Mouse (Mus musculus): ENCODE data around the gene Gm9970.

The Gm9970 gene

GRCm38 (mm10) chr5:31202933-31203332 is 38.1 kb downstream of the Gm9970 start:
- ChIA-PET CTCF (interaction anchor here in 3 of 4 experiments (0.7 to 2.2 kb wide), 5 partner anchors 10 to 18 kb away, joined by 3 to 13 read pairs (median 5); partner anchors contain the start of genes Eif2b4 (in 1 of the 3), Ppm1g (in 1 of the 3) and Snx17 (in 1 of the 3)), POLR2A (interaction anchor here (0.7 to 17.9 kb wide), 35 partner anchors 4 to 316 kb away, joined by 3 to 263 read pairs (median 7); partner anchors contain the start of genes Gm29609 (in 4 of the 4), Gtf3c2 (in 4 of the 4), Eif2b4 (in 3 of the 4) and Snx17 (in 3 of the 4))

DNA sequence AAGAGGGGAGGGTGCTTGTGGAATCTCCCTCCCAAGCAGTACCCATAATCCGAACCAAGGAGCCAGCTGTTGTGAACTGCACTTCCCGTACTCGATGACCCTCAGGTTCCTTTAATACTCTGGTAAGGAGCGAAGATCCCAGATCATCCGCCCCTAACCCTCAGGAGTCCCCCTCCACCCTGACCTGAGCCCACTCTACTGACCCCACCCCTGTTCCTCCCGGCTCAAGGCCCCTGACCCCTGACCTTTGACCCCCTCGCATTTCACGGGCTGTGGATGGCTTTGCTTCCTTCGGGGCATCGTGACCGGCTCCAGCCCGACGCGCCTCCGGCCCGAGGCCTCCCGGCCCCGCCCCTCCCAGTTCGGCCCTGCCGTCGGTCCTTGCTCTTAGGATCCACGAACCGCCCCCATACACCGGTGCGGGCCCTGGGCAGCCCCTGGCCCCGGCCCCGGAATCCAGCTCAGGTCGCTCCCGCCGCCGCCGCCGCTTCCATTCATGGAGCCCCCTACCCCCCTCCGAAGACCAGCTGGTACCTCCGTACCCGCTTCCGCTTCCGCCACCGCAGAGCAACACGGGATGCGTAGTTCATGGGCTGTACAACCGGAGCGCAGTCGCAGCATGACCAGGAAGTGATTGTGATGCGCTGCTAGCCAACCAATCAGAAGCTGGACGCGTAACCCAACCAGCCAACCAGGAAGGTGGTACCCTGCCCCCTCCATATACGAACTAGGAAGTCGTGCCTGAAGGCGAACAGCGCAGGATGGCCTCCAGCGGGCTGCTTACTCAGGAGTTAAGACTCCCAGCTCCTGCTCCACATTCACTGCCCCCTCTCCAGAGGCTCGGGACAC is 39.1 kb downstream of the Gm9970 start, which contains the start of gene Zfp513:
Zfp513 (minus strand) TSS at position 562 of the 849 bp plus-strand sequence.
- POLR2A ChIA-PET = interaction anchor here (0.6 to 17.9 kb wide), 81 partner anchors 4 to 1257 kb away, joined by 3 to 263 read pairs (median 4); partner anchors contain the start of genes Eif2b4 (in 4 of the 4), Gm29609 (in 4 of the 4), Gtf3c2 (in 4 of the 4) and Snx17 (in 4 of the 4)
- CTCF ChIA-PET = interaction anchor here in 3 of 4 experiments (0.7 to 2.2 kb wide), 9 partner anchors 10 to 154 kb away, joined by 3 to 13 read pairs (median 3); partner anchors contain the start of genes Ppm1g (in 2 of the 3), Atraid (in 1 of the 3), Eif2b4 (in 1 of the 3) and Snx17 (in 1 of the 3)

DNA sequence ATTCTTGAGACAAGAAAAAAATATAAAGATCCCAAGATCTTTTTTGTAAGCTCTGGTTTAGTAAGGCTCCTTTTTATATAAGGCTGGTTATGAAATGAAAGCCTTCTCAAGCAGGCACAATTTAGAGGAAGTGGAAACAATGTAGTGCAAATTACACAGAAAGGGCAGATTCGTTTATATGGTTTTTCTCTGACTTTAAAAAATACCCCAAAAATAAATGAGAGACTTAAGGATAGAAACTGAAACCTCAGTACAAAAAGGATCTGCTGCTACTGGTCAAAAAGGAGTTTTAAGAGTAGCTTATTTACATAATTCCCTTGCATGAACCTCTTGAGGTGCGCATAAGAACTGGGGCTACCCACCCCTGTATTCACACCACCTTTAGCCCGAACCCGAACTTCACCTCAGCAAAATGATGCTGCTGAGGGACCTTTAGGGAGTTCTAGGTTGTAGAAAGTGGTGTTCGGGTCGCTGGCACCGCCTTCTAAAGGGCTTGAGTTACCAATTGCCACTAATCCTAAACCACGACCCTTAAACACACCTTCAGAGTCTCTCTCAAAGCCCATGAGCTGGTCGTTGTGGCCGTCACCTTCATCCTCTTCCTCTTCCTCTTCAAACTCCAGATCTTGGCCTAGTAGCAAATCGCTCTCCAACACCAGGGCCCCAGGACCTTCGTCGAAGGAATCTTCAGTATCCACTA is 39.8 kb downstream of the Gm9970 start:
- POLR2A ChIA-PET = interaction anchor here (0.6 to 17.9 kb wide), 44 partner anchors 4 to 326 kb away, joined by 3 to 263 read pairs (median 6); partner anchors contain the start of genes Gm29609 (in 4 of the 4), Gtf3c2 (in 4 of the 4), Eif2b4 (in 3 of the 4) and Snx17 (in 3 of the 4)
- CTCF ChIA-PET = interaction anchor here in 1 of 4 experiments (0.6 to 2.2 kb wide), 3 partner anchors 9 to 80 kb away, joined by 3 to 13 read pairs (median 8); partner anchors contain the start of genes Eif2b4 and Snx17

- ChIA-PET CTCF (interaction anchor here in 2 of 4 experiments (0.6 to 1.0 kb wide), 2 partner anchors 59 to 79 kb away, joined by 3 read pairs; no protein-coding TSS in a partner anchor), POLR2A (interaction anchor here (0.6 to 17.9 kb wide), 17 partner anchors 3 to 301 kb away, joined by 3 to 263 read pairs (median 14); partner anchors contain the start of genes Eif2b4 (in 2 of the 4), Gm29609 (in 2 of the 4), Gtf3c2 (in 2 of the 4) and Snx17 (in 2 of the 4))
These were observed 40.7 kb downstream of the Gm9970 start for GRCm38 (mm10) chr5:31200327-31200768.

DNA sequence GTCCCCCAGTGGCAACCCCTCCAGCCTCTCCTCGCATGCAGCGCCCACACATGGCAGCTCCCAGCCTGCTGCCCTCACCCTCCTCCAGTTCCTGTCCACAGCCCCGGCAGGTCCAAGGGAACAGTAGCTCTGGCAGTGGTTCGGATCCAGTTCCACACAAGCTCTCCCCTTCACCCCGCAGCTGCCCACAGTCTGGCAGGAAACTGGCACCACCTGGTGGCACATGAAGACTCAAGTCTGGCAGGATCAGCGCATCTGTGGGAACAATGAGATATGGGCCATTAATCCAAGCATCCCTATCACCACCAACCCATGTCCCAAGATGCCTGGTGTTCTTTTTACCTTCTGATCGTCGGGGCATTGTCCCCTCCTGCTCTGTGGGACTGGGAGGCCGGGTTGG is 41.1 kb downstream of the Gm9970 start:
- CTCF ChIA-PET = interaction anchor here in 1 of 4 experiments (1.0 kb wide), 1 partner anchor 59 kb away, joined by 3 read pairs; no protein-coding TSS in a partner anchor
- POLR2A ChIA-PET = interaction anchor here in 2 of 4 experiments (1.9 to 17.9 kb wide), 10 partner anchors 2 to 152 kb away, joined by 7 to 263 read pairs (median 72); partner anchors contain the start of genes Eif2b4 (in 2 of the 2), Gm29609 (in 2 of the 2), Gtf3c2 (in 2 of the 2) and Snx17 (in 2 of the 2)

DNA sequence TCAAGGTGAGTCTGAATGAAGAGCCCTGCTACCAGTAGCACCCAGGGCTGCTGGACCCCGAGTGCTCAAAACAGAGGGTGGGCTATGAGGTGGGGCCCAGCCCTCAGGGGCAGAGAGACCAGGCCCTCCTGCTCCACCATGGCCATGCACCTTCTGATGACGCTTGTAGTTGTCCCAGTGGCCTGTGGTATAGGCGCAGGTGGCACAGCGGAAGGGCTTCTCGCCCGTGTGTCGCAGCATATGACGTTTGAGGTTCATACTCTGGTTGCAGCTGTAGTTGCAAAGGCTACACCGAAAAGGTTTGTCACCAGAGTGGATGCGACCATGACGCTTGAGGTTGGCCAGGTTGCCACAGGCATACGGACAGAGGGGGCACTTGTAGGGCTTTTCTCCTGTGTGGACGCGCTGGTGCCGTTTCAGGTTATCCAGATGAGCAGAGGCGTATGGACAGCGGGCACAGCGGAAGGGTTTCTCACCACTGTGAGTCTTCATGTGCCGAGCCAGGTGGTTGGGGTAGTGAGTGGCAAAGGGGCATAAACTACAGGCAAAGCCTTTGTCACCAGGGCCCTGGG is 41.6 kb downstream of the Gm9970 start:
- POLR2A ChIA-PET = interaction anchor here in 2 of 4 experiments (1.7 to 17.9 kb wide), 10 partner anchors 2 to 151 kb away, joined by 5 to 263 read pairs (median 62); partner anchors contain the start of genes Gm29609 (in 2 of the 2), Gtf3c2 (in 2 of the 2), Atraid (in 1 of the 2) and Eif2b4 (in 1 of the 2)
- CTCF ChIA-PET = interaction anchor here in 1 of 4 experiments (1.0 kb wide), 1 partner anchor 58 kb away, joined by 3 read pairs; no protein-coding TSS in a partner anchor

GRCm38 (mm10) chr5:31198616-31199320 is 42.3 kb downstream of the Gm9970 start:
- CTCF ChIA-PET = no interaction called here
- POLR2A ChIA-PET = interaction anchor here in 2 of 4 experiments (0.7 to 17.9 kb wide), 18 partner anchors 1 to 151 kb away, joined by 3 to 263 read pairs (median 6); partner anchors contain the start of genes Gm29609 (in 2 of the 2), Gtf3c2 (in 2 of the 2), Atraid (in 1 of the 2) and Eif2b4 (in 1 of the 2)

DNA sequence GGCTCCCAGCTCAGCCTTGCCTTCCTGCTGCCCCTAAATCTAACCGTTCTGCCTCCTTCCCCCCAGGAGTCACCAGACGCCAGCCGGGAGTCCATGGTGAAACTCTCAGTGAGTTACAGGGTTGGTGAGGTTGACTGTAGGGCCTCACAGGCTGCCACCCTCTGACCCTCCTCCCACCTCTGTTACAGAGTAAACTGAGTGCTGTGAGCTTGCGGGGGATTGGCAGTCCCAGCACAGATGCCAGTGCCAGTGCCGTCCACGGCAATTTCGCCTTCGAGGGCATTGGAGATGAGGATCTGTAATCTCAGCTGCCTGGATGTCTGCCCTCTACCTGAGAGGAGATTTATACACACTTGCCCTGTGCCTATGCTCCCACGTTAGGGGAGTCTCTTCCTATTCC is 42.9 kb downstream of the Gm9970 start:
- POLR2A ChIA-PET = interaction anchor here in 2 of 4 experiments (0.6 to 17.1 kb wide), 18 partner anchors 8 to 150 kb away, joined by 3 to 263 read pairs (median 5); partner anchors contain the start of genes Gm29609 (in 2 of the 2), Gtf3c2 (in 2 of the 2), Atraid (in 1 of the 2) and Mpv17 (in 1 of the 2)
- CTCF ChIA-PET = no interaction called here

GRCm38 (mm10) chr5:31197072-31197471 is 44.0 kb downstream of the Gm9970 start:
- CTCF ChIA-PET = interaction anchor here in 1 of 4 experiments (1.2 kb wide), 1 partner anchor 19 kb away, joined by 3 read pairs; no protein-coding TSS in a partner anchor
- POLR2A ChIA-PET = interaction anchor here (0.6 to 17.1 kb wide), 19 partner anchors 10 to 149 kb away, joined by 3 to 263 read pairs (median 6); partner anchors contain the start of genes Gm29609 (in 2 of the 4), Gtf3c2 (in 2 of the 4), Atraid (in 1 of the 4) and Cad (in 1 of the 4)

- ChIA-PET CTCF (interaction anchor here in 2 of 4 experiments (0.6 to 1.2 kb wide), 3 partner anchors 20 to 36 kb away, joined by 3 to 4 read pairs (median 3); no protein-coding TSS in a partner anchor), POLR2A (interaction anchor here in 2 of 4 experiments (0.8 to 17.1 kb wide), 20 partner anchors 8 to 309 kb away, joined by 3 to 263 read pairs (median 6); partner anchors contain the start of genes Gm29609 (in 2 of the 2), Gtf3c2 (in 2 of the 2), Trim54 (in 2 of the 2) and Atraid (in 1 of the 2))
These were observed 44.8 kb downstream of the Gm9970 start for GRCm38 (mm10) chr5:31196207-31196606.

DNA sequence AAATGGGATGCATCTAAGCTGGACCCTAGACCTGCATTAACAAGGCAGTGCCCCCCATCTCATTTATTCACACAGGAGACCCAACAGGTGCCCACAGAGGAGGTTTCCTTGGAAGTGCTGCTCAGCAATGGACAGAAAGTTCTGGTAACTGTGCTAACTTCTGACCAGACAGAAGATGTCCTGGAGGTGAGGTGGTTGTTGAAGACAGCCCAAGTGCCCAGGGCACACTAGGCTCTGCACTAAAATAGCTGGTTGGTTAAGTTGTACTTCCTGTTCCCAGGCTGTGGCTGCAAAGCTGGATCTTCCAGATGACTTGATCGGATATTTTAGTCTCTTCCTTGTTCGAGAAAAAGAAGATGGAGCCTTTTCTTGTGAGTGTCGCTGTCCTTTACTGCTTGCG is 45.4 kb downstream of the Gm9970 start:
- ChIA-PET CTCF (interaction anchor here in 2 of 4 experiments (0.5 to 1.2 kb wide), 2 partner anchors 20 to 23 kb away, joined by 3 to 4 read pairs; no protein-coding TSS in a partner anchor), POLR2A (interaction anchor here in 2 of 4 experiments (0.7 to 17.1 kb wide), 21 partner anchors 9 to 308 kb away, joined by 3 to 263 read pairs (median 5); partner anchors contain the start of genes Gm29609 (in 2 of the 2), Gtf3c2 (in 2 of the 2), Atraid (in 1 of the 2) and Fndc4 (in 1 of the 2))

DNA sequence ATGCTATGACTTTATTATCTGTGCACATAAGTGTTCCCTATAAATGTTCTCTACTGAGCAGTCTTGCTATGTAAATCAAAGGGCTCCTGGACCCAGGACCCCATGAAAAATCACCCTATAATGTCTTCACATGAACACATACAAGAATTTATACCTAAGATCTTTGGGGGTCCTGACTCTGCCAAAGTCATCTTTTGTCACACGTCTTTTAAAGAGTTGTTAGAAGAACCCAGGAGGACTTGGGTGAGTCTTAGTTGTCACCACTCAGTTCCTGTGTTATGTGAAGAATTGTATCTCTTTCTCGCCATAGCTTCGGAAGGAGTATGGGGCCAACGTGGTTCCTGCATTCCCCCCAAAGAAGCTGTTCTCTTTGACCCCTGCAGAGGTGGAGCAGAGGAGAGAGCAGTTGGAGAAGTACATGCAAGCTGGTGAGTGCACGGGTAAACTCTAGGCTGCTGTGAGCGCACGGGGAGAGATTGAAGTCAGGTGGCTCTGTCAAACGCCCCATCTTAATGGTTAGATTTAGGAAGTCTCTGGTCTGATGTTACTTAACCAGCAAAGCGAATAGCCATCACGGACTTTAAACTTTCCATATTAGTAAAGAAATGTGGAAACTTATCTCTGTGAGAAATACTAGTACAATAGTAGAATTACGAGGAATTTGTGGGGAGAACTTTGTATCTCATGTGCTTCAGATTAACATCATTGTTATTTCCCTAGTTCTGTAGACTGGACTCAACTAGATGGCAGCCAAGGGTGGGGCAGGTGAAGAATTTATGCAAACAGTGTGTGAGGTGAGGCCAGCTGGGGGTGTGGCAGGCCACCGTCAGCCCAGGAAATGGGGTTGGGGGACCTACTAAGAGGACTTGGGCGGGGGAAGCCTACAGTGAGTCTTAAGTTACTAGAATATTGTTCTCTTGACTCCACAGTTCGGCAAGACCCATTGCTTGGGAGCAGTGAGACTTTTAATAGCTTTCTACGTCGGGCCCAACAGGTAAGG is 46.2 kb downstream of the Gm9970 start:
- CTCF ChIA-PET = interaction anchor here in 2 of 4 experiments (0.5 kb wide), 2 partner anchors 24 to 1588 kb away, joined by 3 to 4 read pairs; no protein-coding TSS in a partner anchor
- POLR2A ChIA-PET = interaction anchor here (0.6 to 17.1 kb wide), 29 partner anchors 7 to 1264 kb away, joined by 3 to 263 read pairs (median 6); partner anchors contain the start of genes Gm29609 (in 3 of the 4), Gtf3c2 (in 3 of the 4), Ppm1g (in 2 of the 4) and Zfp513 (in 2 of the 4)

DNA sequence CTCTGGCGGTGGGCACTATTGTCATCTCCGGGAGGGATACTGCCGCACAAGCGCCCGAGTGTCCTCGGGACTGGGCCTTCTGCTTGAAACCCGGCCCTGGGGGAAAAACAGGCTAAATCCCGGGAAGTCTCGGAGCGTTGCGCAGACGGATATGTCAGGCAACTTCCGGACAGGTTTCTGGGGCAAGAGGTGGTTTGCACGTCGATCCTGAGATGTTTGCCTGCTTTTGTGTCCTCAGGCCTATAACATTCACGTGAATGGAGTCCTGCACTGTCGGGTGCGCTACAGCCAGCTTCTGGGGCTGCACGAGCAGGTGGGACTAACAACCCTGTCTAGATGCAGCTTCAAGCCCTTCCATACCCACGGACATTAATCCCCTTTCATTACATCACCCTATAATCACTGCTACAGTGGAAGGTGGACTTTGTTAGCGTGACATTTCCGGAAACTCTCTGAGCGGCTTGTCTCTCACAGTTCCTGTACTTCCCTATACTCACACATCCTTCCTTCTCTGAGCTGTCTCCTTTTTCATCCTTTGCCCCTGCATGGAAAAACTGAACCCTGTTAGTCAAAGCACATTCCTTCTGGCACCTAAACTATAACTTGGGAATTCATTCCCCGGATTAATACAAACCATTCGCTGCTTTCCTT is 47.3 kb downstream of the Gm9970 start:
- POLR2A ChIA-PET = interaction anchor here (0.6 to 17.1 kb wide), 48 partner anchors 8 to 481 kb away, joined by 3 to 263 read pairs (median 8); partner anchors contain the start of genes Gm29609 (in 4 of the 4), Gtf3c2 (in 4 of the 4), Zfp513 (in 4 of the 4) and Atraid (in 2 of the 4)
- CTCF ChIA-PET = interaction anchor here (0.5 to 2.2 kb wide), 11 partner anchors 9 to 1825 kb away, joined by 3 to 14 read pairs (median 4); partner anchors contain the start of genes Gm29609 (in 2 of the 4), Gtf3c2 (in 2 of the 4), Ywhah (in 1 of the 4) and Zfp512 (in 1 of the 4)

Data from embryonic stem cell, embryonic (primary cell).